Mouse (Mus musculus): Measurements from ENCODE around the gene Rsph6a. TPM values are rescaled to one million over a fixed set of nuclear protein-coding genes. Genes with fewer than 3 reads are reported as not detected.

Rsph6a gene
- total RNA-seq, 2 experiments from 2014 or later, result not detected

- ATAC-seq (replicated peaks; ENCODE audit: low FRiP score, low TSS enrichment, poor library complexity, severe bottlenecking), result no peak
These were observed 40.6 kb downstream of the Rsph6a start for GRCm38 (mm10) chr7:19094826-19095750.

DNA sequence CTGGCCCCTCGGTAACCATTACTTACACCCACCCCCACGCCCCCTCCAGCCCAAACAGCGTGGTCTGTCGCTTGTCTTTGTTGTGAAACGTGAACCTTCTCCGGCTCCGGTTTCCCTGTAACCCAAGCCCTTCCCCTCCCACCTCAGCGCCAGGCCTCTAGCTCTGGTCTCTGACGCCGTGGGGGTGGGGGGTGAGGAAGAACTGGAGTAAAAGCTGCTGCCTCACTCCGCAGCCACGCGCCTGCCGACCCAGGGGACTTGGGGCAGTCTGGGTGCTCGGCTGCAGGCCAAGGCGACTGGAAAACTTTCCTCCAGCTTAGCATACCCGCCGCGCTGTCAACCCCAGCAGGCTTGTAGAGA is 41.2 kb downstream of the Rsph6a start:
- ATAC-seq (replicated peaks; ENCODE audit: low FRiP score, low TSS enrichment, poor library complexity, severe bottlenecking), result no peak

DNA sequence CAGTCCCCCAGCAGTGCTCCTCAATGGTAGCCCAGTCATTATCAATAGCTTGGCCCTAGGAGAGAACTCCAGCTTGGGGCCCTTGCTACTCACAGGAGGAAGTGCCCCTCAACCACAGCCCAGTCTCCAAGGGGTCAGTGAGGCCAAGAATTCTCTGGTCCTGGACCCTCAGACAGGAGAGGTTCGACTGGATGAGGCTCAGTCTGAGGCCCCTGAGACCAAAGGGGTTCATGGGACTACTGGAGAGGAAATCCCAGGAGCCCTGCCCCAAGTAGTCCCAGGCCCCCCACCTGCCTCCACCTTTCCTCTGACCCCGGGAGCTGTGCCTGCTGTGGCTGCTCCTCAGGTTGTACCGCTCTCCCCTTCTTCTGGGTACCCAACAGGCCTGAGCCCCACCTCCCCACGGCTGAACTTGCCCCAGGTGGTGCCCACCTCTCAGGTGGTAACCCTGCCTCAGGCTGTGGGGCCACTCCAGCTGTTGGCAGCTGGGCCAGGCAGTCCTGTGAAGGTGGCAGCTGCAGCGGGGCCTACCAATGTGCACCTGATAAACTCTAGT is 42.0 kb downstream of the Rsph6a start:
- no peak for ATAC-seq (replicated peaks; ENCODE audit: low FRiP score, low TSS enrichment, poor library complexity, severe bottlenecking)

DNA sequence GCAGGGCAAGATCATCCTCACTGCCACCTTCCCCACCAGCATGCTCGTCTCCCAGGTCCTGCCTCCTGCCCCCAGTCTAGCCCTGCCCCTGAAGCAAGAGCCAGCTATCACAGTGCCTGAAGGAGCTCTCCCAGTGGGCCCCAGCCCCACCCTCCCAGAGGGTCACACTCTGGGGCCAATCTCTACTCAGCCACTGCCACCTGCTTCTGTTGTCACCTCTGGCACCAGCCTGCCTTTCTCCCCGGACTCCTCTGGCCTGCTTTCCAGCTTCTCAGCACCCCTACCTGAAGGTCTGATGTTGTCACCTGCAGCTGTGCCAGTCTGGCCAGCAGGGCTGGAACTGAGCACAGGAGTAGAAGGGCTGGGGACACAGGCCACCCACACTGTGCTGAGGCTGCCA is 42.7 kb downstream of the Rsph6a start:
- no peak for ATAC-seq (replicated peaks; ENCODE audit: low FRiP score, low TSS enrichment, poor library complexity, severe bottlenecking)

- no peak for ATAC-seq (replicated peaks; ENCODE audit: low FRiP score, low TSS enrichment, poor library complexity, severe bottlenecking)
These were observed 43.4 kb downstream of the Rsph6a start for GRCm38 (mm10) chr7:19097863-19098262.

GRCm38 (mm10) chr7:19098811-19099210 is 44.3 kb downstream of the Rsph6a start:
- ATAC-seq (replicated peaks; ENCODE audit: low FRiP score, low TSS enrichment, poor library complexity, severe bottlenecking), result no peak

DNA sequence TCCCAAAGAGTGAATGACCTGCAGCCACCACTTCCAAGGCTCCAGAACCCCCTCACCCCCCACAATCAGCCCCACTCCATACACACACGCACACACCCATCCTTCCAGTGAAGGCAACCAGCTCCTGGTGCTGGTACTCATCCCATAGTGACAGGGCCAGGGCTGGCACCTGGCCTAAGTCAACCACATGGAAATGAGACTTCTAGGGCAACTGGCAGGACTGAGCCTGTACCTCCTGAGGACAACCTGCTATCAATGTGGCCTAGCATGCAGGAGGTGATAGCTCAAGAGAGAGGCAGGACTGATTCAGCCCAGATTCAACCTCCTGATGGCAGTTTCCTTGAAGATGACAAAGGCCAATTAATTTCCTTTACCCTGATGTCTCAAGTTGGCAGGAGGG is 45.8 kb downstream of the Rsph6a start:
- ATAC-seq (replicated peaks; ENCODE audit: low FRiP score, low TSS enrichment, poor library complexity, severe bottlenecking), result no peak

GRCm38 (mm10) chr7:19103741-19104140 is 49.3 kb downstream of the Rsph6a start:
- no peak for ATAC-seq (replicated peaks; ENCODE audit: low FRiP score, low TSS enrichment, poor library complexity, severe bottlenecking)

- no peak for ATAC-seq (replicated peaks; ENCODE audit: low FRiP score, low TSS enrichment, poor library complexity, severe bottlenecking)
These were observed 50.0 kb downstream of the Rsph6a start for GRCm38 (mm10) chr7:19104486-19104885.

DNA sequence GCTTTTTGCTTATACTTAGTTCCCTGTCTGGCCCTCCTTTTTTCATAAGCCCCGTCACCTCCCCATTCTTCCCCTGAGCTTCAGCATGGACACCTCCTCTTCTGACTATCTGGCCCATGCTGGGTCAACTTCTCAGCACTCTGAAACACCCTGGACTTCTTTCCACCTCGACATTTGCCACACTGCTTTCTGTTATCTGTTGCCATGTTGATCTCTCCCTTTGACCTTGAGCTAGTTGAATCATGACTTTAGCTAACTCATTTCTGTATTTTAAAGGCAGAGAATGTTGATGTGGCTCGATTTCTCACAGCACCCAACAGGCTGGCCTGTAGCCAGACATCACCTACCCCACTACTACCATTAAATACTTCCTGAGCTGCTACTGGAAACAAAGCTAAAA is 52.9 kb downstream of the Rsph6a start:
- no peak for ATAC-seq (replicated peaks; ENCODE audit: low FRiP score, low TSS enrichment, poor library complexity, severe bottlenecking)

DNA sequence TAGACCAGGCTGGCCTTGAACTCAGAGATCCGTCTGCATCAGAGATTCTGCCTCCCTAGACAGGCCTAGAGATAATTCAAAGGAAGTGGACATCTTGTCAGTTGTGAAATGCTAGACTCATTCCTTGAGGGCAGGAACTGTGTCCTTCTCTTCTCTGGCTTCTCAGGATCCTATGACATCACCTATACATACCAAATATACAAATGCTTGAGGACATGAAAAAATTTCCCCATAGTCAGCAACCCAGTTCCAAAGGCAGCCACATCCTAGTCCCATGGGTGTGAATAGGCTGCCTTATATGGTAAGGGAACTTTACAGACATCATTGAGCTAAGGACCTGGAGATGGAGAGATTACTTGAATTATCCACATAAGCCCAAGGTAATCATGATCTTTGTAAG is 55.1 kb downstream of the Rsph6a start:
- ATAC-seq (replicated peaks; ENCODE audit: low FRiP score, low TSS enrichment, poor library complexity, severe bottlenecking), result no peak

DNA sequence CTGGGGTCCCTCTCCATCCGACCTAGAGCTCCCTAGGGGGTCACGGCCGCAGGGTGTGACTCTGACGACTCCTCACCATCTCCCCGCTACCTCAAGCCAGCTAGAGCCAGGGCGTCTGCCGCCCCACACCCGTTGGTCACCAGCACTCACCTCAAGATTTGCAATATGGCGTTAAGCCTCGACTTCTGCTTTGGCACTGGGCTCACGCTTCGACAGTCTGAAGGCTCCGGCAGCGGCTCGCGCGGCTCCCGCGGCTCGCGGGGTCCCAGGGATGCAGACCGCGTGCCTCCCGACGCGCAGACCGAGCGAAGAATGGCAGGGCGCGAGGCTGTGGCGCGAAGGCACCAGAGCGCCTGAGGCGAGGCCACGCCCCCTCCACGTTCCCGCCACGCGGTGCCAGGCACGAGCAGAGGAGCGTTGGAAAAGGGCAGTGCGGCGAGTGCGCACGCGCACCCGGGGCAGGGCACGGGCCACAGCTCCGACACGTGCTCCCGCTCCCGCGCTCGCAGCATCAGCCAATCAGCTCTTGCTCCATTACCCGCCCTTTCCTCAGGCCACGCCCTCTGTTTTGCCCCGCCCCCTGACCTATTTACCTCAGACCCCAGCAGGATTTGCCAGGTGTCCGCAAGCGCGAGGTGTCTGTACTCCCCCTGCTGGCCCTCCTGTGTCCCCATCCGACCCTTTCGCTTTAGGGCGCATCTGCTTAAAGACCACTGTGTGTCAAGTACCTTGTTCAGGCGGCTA is 63.7 kb downstream of the Rsph6a start, which contains the start of gene Gm4969:
Gene Gm4969, minus strand, starts transcription at position 341 of the 744 bp plus-strand sequence.
- no peak for ATAC-seq (replicated peaks; ENCODE audit: low FRiP score, low TSS enrichment, poor library complexity, severe bottlenecking)

DNA sequence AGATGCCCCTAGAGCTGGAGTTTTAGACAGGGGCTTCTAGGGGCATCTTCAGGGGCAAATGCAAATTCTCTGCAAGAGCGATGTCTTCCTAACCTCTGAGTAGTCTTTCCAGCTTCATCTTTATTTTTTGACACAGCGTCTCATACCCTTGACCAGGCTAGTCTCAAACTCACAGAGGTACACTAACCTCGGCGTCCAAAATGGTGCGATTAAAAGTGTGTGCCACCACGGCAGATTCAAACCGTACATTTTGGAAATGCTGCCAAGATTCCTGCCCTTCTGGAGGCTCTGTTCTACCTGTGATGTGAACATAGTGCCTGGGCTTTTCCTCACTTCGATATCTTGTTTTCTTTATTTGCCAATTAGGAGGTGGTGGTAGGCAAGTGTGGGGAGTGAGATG is 64.6 kb downstream of the Rsph6a start:
- ATAC-seq (replicated peaks; ENCODE audit: low FRiP score, low TSS enrichment, poor library complexity, severe bottlenecking), result no peak

DNA sequence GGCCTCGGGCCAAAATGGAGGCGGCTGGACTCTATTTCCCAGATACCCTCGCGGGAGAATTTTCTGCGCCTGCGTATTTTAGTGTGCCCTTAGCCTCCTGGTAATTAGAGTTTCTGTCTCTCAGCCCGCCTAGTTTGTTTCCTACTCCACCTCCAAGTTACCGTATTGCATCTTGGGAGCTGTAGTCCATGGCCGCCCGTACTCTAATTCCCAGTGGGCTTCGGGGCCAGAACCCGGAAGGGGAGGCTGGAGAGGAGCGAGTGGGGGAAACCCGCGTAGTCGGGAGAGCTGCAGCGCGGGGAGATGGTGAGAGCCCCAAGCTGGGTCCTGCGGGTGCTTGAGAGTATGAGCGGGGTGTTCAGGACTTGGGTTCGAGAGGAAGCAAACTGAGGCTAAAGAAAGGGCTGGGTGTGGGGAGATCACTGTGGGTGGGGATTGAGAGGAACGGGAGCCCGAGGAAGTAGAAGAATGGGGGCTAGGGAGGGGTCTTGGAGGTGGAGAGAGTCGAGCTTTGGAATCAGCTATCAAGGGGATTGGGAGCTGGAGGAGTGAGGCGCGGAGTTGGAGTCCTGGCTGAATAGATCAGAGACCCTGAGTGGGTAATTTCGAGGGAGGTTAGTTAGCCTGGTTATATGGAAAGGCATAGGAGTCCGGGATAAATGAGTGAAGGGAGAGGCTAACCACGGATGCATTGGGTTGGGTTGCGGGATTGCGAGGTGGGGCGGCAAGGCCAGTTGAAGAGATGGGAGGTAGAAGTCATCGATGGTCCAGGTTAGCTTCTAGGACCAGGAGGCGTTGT is 65.3 kb downstream of the Rsph6a start, which contains the start of gene Fbxo46:
Gene Fbxo46, plus strand, starts transcription at position 229 of the 799 bp plus-strand sequence.
- ATAC-seq (replicated peaks; ENCODE audit: low FRiP score, low TSS enrichment, poor library complexity, severe bottlenecking), result peak; percentile 100

- ATAC-seq (replicated peaks; ENCODE audit: low FRiP score, low TSS enrichment, poor library complexity, severe bottlenecking), result no peak
These were observed 67.2 kb downstream of the Rsph6a start for GRCm38 (mm10) chr7:19121686-19122085.

Other genes with a start within 250 kb of the Rsph6a start
- gene Psg17, start 233.1 kb upstream of the Rsph6a start, total RNA-seq (2014; fragmentation: Nextera tagmentation), result not detected in 2 replicates
- gene Psg17, start 233.1 kb upstream of the Rsph6a start, total RNA-seq (2017), result 0.70 and 0.95 TPM in 2 replicates
- gene Mill2, start 214.7 kb upstream of the Rsph6a start, total RNA-seq (2014; fragmentation: Nextera tagmentation), result 1.4 TPM in 1 of 2 replicates, not detected in the other
- gene Mill2, start 214.7 kb upstream of the Rsph6a start, total RNA-seq (2017), result 2.0 TPM in 1 of 2 replicates, not detected in the other
- 1.9 and 43.9 TPM in 2 replicates for gene Pglyrp1, start 183.4 kb upstream of the Rsph6a start, total RNA-seq (2014; fragmentation: Nextera tagmentation)
- gene Pglyrp1, start 183.4 kb upstream of the Rsph6a start, total RNA-seq (2017), result 0.61 and 2.2 TPM in 2 replicates
- gene Ccdc61, start 144.3 kb upstream of the Rsph6a start, total RNA-seq (2014; fragmentation: Nextera tagmentation), result 23.6 and 42.3 TPM in 2 replicates
- 6.8 and 13.3 TPM in 2 replicates for gene Ccdc61, start 144.3 kb upstream of the Rsph6a start, total RNA-seq (2017)
- gene Nova2, start 128.8 kb upstream of the Rsph6a start, total RNA-seq (2014; fragmentation: Nextera tagmentation), result not detected in 2 replicates
- not detected in 2 replicates for gene Nova2, start 128.8 kb upstream of the Rsph6a start, total RNA-seq (2017)
- gene Nanos2, start 67.3 kb upstream of the Rsph6a start, total RNA-seq (2014; fragmentation: Nextera tagmentation), result not detected in 2 replicates
- gene Nanos2, start 67.3 kb upstream of the Rsph6a start, total RNA-seq (2017), result not detected in 2 replicates
- gene Mypop, start 63.4 kb upstream of the Rsph6a start, total RNA-seq (2014; fragmentation: Nextera tagmentation), result not detected in 2 replicates
- 0.23 and 2.0 TPM in 2 replicates for gene Mypop, start 63.4 kb upstream of the Rsph6a start, total RNA-seq (2017)
- 23.8 TPM in 2 replicates for gene Irf2bp1, start 50.6 kb upstream of the Rsph6a start, total RNA-seq (2014; fragmentation: Nextera tagmentation)
- gene Irf2bp1, start 50.6 kb upstream of the Rsph6a start, total RNA-seq (2017), result 12.3 and 12.7 TPM in 2 replicates
- gene Foxa3, start 31.2 kb upstream of the Rsph6a start, total RNA-seq (2014; fragmentation: Nextera tagmentation), result not detected in 2 replicates
- not detected in 2 replicates for gene Foxa3, start 31.2 kb upstream of the Rsph6a start, total RNA-seq (2017)
- gene Sympk, start 30.3 kb upstream of the Rsph6a start, total RNA-seq (2014; fragmentation: Nextera tagmentation), result 73.9 and 91.0 TPM in 2 replicates
- gene Sympk, start 30.3 kb upstream of the Rsph6a start, total RNA-seq (2017), result 35.3 and 52.2 TPM in 2 replicates
- 28.5 and 29.2 TPM in 2 replicates for gene Dmwd, start 21.5 kb downstream of the Rsph6a start, total RNA-seq (2014; fragmentation: Nextera tagmentation)
- 7.7 and 10.6 TPM in 2 replicates for gene Dmwd, start 21.5 kb downstream of the Rsph6a start, total RNA-seq (2017)
- gene Dmpk, start 29.2 kb downstream of the Rsph6a start, total RNA-seq (2014; fragmentation: Nextera tagmentation), result 15.1 and 19.8 TPM in 2 replicates
- 3.9 and 7.5 TPM in 2 replicates for gene Dmpk, start 29.2 kb downstream of the Rsph6a start, total RNA-seq (2017)
- gene Six5, start 39.9 kb downstream of the Rsph6a start, total RNA-seq (2014; fragmentation: Nextera tagmentation), result 8.9 and 10.1 TPM in 2 replicates
- gene Six5, start 39.9 kb downstream of the Rsph6a start, total RNA-seq (2017), result 2.1 and 2.2 TPM in 2 replicates
- gene Gm4969, start 63.7 kb downstream of the Rsph6a start, total RNA-seq (2014; fragmentation: Nextera tagmentation), result 0.22 and 0.35 TPM in 2 replicates
- 0.65 TPM in 1 of 2 replicates, not detected in the other for gene Gm4969, start 63.7 kb downstream of the Rsph6a start, total RNA-seq (2017)
- gene Fbxo46, start 65.2 kb downstream of the Rsph6a start, total RNA-seq (2014; fragmentation: Nextera tagmentation), result 6.3 and 8.6 TPM in 2 replicates
- gene Fbxo46, start 65.2 kb downstream of the Rsph6a start, total RNA-seq (2017), result 6.1 and 7.8 TPM in 2 replicates
- 2.4 and 5.1 TPM in 2 replicates for gene Qpctl, start 94.6 kb downstream of the Rsph6a start, total RNA-seq (2014; fragmentation: Nextera tagmentation)
- gene Qpctl, start 94.6 kb downstream of the Rsph6a start, total RNA-seq (2017), result 1.1 and 5.5 TPM in 2 replicates
- 146 and 165 TPM in 2 replicates for gene Snrpd2, start 95.0 kb downstream of the Rsph6a start, total RNA-seq (2014; fragmentation: Nextera tagmentation)
- 80.7 and 93.4 TPM in 2 replicates for gene Snrpd2, start 95.0 kb downstream of the Rsph6a start, total RNA-seq (2017)
- gene Gipr, start 111.4 kb downstream of the Rsph6a start, total RNA-seq (2014; fragmentation: Nextera tagmentation), result not detected in 2 replicates
- 0.95 TPM in 1 of 2 replicates, not detected in the other for gene Gipr, start 111.4 kb downstream of the Rsph6a start, total RNA-seq (2017)
- gene Eml2, start 121.7 kb downstream of the Rsph6a start, total RNA-seq (2014; fragmentation: Nextera tagmentation), result 4.8 and 11.4 TPM in 2 replicates
- gene Eml2, start 121.7 kb downstream of the Rsph6a start, total RNA-seq (2017), result 4.8 and 6.6 TPM in 2 replicates
- 0.64 TPM in 1 of 2 replicates, not detected in the other for gene Gpr4, start 157.8 kb downstream of the Rsph6a start, total RNA-seq (2014; fragmentation: Nextera tagmentation)
- not detected in 2 replicates for gene Gpr4, start 157.8 kb downstream of the Rsph6a start, total RNA-seq (2017)
- 22.3 and 22.6 TPM in 2 replicates for gene Opa3, start 173.6 kb downstream of the Rsph6a start, total RNA-seq (2014; fragmentation: Nextera tagmentation)
- gene Opa3, start 173.6 kb downstream of the Rsph6a start, total RNA-seq (2017), result 17.1 and 21.2 TPM in 2 replicates
- gene Vasp, start 217.1 kb downstream of the Rsph6a start, total RNA-seq (2014; fragmentation: Nextera tagmentation), result 19.3 and 34.8 TPM in 2 replicates
- 27.9 and 53.7 TPM in 2 replicates for gene Vasp, start 217.1 kb downstream of the Rsph6a start, total RNA-seq (2017)
- not detected in 2 replicates for gene Ppm1n, start 225.4 kb downstream of the Rsph6a start, total RNA-seq (2014; fragmentation: Nextera tagmentation)
- gene Ppm1n, start 225.4 kb downstream of the Rsph6a start, total RNA-seq (2017), result not detected in 2 replicates
- gene Rtn2, start 227.9 kb downstream of the Rsph6a start, total RNA-seq (2014; fragmentation: Nextera tagmentation), result not detected in 2 replicates
- not detected in 2 replicates for gene Rtn2, start 227.9 kb downstream of the Rsph6a start, total RNA-seq (2017)